Mouse (Mus musculus): ENCODE measurements at regions not wholly inside any gene's neighbourhood (a gene's known extent, or its start where the extent isn't known, plus 50 kb on each side); places are given as distances from the start of the nearest gene placed in this dataset.

GRCm38 (mm10) chr19:14333041-14334012 lies 264.5 kb downstream of the Tle4 start:
- ATAC-seq (ENCODE audit: insufficient number of reproducible peaks, low FRiP score, low TSS enrichment) = no peak

- no peak for ATAC-seq (ENCODE audit: insufficient number of reproducible peaks, low FRiP score, low TSS enrichment)
Measured at GRCm38 (mm10) chr19:14337025-14337424, 260.8 kb downstream of the Tle4 start.

- no peak for ATAC-seq (ENCODE audit: insufficient number of reproducible peaks, low FRiP score, low TSS enrichment)
Measured at GRCm38 (mm10) chr19:14340759-14341158, 257.1 kb downstream of the Tle4 start.

GRCm38 (mm10) chr19:14343890-14344289 lies 254.0 kb downstream of the Tle4 start:
- no peak for ATAC-seq (ENCODE audit: insufficient number of reproducible peaks, low FRiP score, low TSS enrichment)

- ATAC-seq (ENCODE audit: insufficient number of reproducible peaks, low FRiP score, low TSS enrichment) = no peak
Measured at GRCm38 (mm10) chr19:14344467-14344866, 253.4 kb downstream of the Tle4 start.

GRCm38 (mm10) chr19:14347026-14347425 lies 250.8 kb downstream of the Tle4 start:
- no peak for ATAC-seq (ENCODE audit: insufficient number of reproducible peaks, low FRiP score, low TSS enrichment)

GRCm38 (mm10) chr19:14347429-14347828 lies 250.4 kb downstream of the Tle4 start:
- ATAC-seq (ENCODE audit: insufficient number of reproducible peaks, low FRiP score, low TSS enrichment) = no peak

GRCm38 (mm10) chr19:14349753-14350152 lies 248.1 kb downstream of the Tle4 start:
- ATAC-seq (ENCODE audit: insufficient number of reproducible peaks, low FRiP score, low TSS enrichment) = no peak

GRCm38 (mm10) chr19:14351728-14352340 lies 246.0 kb downstream of the Tle4 start:
- ATAC-seq (ENCODE audit: insufficient number of reproducible peaks, low FRiP score, low TSS enrichment) = no peak

GRCm38 (mm10) chr19:14352551-14352950 lies 245.3 kb downstream of the Tle4 start:
- no peak for ATAC-seq (ENCODE audit: insufficient number of reproducible peaks, low FRiP score, low TSS enrichment)

- no peak for ATAC-seq (ENCODE audit: insufficient number of reproducible peaks, low FRiP score, low TSS enrichment)
Measured at GRCm38 (mm10) chr19:14353151-14353550, 244.7 kb downstream of the Tle4 start.

- ATAC-seq (ENCODE audit: insufficient number of reproducible peaks, low FRiP score, low TSS enrichment) = no peak
Measured at GRCm38 (mm10) chr19:14355128-14355527, 242.7 kb downstream of the Tle4 start.

GRCm38 (mm10) chr19:14355946-14356345 lies 241.9 kb downstream of the Tle4 start:
- ATAC-seq (ENCODE audit: insufficient number of reproducible peaks, low FRiP score, low TSS enrichment) = no peak

- no peak for ATAC-seq (ENCODE audit: insufficient number of reproducible peaks, low FRiP score, low TSS enrichment)
Measured at GRCm38 (mm10) chr19:14360611-14361010, 237.2 kb downstream of the Tle4 start.

GRCm38 (mm10) chr19:14369098-14369604 lies 228.7 kb downstream of the Tle4 start:
- ATAC-seq (ENCODE audit: insufficient number of reproducible peaks, low FRiP score, low TSS enrichment) = no peak

- no peak for ATAC-seq (ENCODE audit: insufficient number of reproducible peaks, low FRiP score, low TSS enrichment)
Measured at GRCm38 (mm10) chr19:14371360-14371759, 226.5 kb downstream of the Tle4 start.

- ATAC-seq (ENCODE audit: insufficient number of reproducible peaks, low FRiP score, low TSS enrichment) = no peak
Measured at GRCm38 (mm10) chr19:14373996-14374395, 223.9 kb downstream of the Tle4 start.

GRCm38 (mm10) chr19:14380898-14381297 lies 217.0 kb downstream of the Tle4 start:
- ATAC-seq (ENCODE audit: insufficient number of reproducible peaks, low FRiP score, low TSS enrichment) = no peak

- ATAC-seq (ENCODE audit: insufficient number of reproducible peaks, low FRiP score, low TSS enrichment) = no peak
Measured at GRCm38 (mm10) chr19:14387796-14388195, 210.1 kb downstream of the Tle4 start.

- ATAC-seq (ENCODE audit: insufficient number of reproducible peaks, low FRiP score, low TSS enrichment) = no peak
Measured at GRCm38 (mm10) chr19:14388539-14388938, 209.3 kb downstream of the Tle4 start.
